Mouse (Mus musculus) liver, embryonic 14.5 days (tissue): ENCODE results near the gene Rho. TPM values are rescaled to one million over a fixed set of nuclear protein-coding genes. Genes with fewer than 3 reads are reported as not detected.

Experiments
- ATAC-seq: fragments of 200-750 bp; cut with Nextera tagmentation; 2 replicates; pipeline ENCODE4 v1.8.0; 2017; ENCODE audit warnings: moderate number of reproducible peaks, mild to moderate bottlenecking, moderate library complexity; ENCODE audit not compliant: insufficient read depth
- DNase-seq, 3 experiments: peaks; one replicate each; pipeline ENCODE4 v3.0.0-alpha.2; 2012 to 2013; ENCODE audit warnings: low read depth in 3 of 3, low spot score in 3 of 3
- H3K27ac ChIP-seq: fragments of 300-500 bp; sonication (generic); 2 replicates; pipeline ENCODE4 v1.5.1; 2014; ENCODE audit warnings: moderate library complexity, mild to moderate bottlenecking, control low read depth, inconsistent platforms
- H3K27me3 ChIP-seq: fragments of 300-500 bp; sonication (generic); 2 replicates; pipeline ENCODE4 v1.6.1; 2014; ENCODE audit warnings: mild to moderate bottlenecking, low read length, moderate library complexity; ENCODE audit not compliant: control insufficient read depth, insufficient read depth
- H3K36me3 ChIP-seq: fragments of 300-500 bp; sonication (generic); replicated peaks from 2 replicates; pipeline ENCODE4 v1.6.1; 2014; ENCODE audit warnings: low read depth; ENCODE audit not compliant: control insufficient read depth, insufficient read depth
- H3K4me1 ChIP-seq, 2 experiments: fragments of 200-500 bp in 1 of 2; fragments of 300-500 bp in 1 of 2; sonication (generic) in 1 of 2; replicated peaks; 2 replicates each; pipeline ENCODE4 v1.6.1; 2012 to 2014; ENCODE audit warnings: antibody characterized with exemption in 1 of 2, inconsistent platforms in 1 of 2, low read length in 1 of 2; ENCODE audit not compliant: control insufficient read depth in 2 of 2, insufficient read depth in 2 of 2
- H3K4me2 ChIP-seq: fragments of 300-500 bp; sonication (generic); 2 replicates; pipeline ENCODE4 v1.6.1; 2014; ENCODE audit warnings: low read depth, mild to moderate bottlenecking, control low read depth, moderate library complexity
- H3K4me3 ChIP-seq, 2 experiments: fragments of 200-500 bp in 1 of 2; fragments of 300-500 bp in 1 of 2; sonication (generic) in 1 of 2; 2 replicates each; pipeline ENCODE4 v1.5.1; 2012 to 2014; ENCODE audit warnings: low read depth in 2 of 2, low read length in 2 of 2, mild to moderate bottlenecking in 2 of 2, control low read depth in 1 of 2, inconsistent platforms in 1 of 2, moderate library complexity in 1 of 2; ENCODE audit not compliant: insufficient read depth in 1 of 2
- H3K9ac ChIP-seq: fragments of 300-500 bp; sonication (generic); replicated peaks from 2 replicates; pipeline ENCODE4 v1.6.1; 2014; ENCODE audit warnings: mild to moderate bottlenecking, control low read depth, moderate library complexity
- H3K9me3 ChIP-seq: fragments of 300-500 bp; sonication (generic); 2 replicates; pipeline ENCODE4 v1.6.1; 2016; ENCODE audit warnings: low read length, mixed read lengths; ENCODE audit not compliant: control insufficient read depth
- CTCF ChIP-seq: IDR thresholded peaks from 2 replicates; pipeline ENCODE4 v1.5.1; 2016; ENCODE audit warnings: antibody characterized with exemption, low read depth, control low read depth
- EP300 ChIP-seq: IDR thresholded peaks from 2 replicates; pipeline ENCODE4 v1.6.1; 2016; ENCODE audit warnings: antibody characterized with exemption, low read depth
- WGBS: fragments of 180-500 bp; shearing (Covaris S2); extraction: QIAGEN DNeasy Blood & Tissue Kit; methylation state at CpG from one replicate; pipeline ENCODE4 v1.1.7; 2014; ENCODE audit not compliant: insufficient replicate concordance; 5-methylcytosine and 5-hydroxymethylcytosine counted together
- polyA plus RNA-seq, 2 experiments: library from polyadenylated mRNA; depleted of rRNA in 1 of 2; stranded (reverse) in 1 of 2; unstranded in 1 of 2; fragments of >200 nt; fragmentation: Nextera tagmentation in 1 of 2; extraction: Ambion mirVana in 1 of 2; gene quantifications; 2 replicates each; pipeline versions ENCODE4 v1.2.1 to v1.2.3; 2012 to 2014

Gene Rho
- polyA plus RNA-seq, 2 experiments, result 0.03 TPM; not detected in 1

DNA sequence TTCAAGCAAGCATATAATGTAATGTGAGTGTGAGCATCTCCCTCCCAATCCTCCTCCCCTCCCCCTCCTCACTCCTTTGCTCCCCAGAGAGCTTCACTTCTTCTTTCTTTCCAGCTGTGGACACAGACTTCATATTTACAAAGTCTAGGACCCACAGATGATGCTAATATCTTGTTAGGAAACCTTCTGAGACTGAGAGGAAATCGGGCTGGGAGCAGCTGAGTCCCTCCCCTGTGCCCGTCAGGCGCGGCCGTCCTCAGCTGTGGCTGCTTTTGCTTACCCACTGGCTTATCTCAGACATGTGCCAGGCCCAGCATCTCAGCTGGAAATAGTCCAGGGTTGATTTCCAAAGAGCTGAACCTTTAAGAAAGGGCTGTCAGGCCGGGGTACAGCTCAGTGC, 14.8 kb downstream of the Rho start:
- Histone ChIP-seq H3K27ac (no peak overlapping the region), H3K9me3 (no peaks in the 10 kb centered on the region), H3K36me3 (no peaks in the 10 kb centered on the region), H3K4me1 (peaks cover 0 to 4% of the 10 kb centered on the region in 2 experiments; a peak in 2 of 4 replicates), H3K4me2 (no peak overlapping the region), H3K4me3 (no peak overlapping the region), H3K9ac (no peak overlapping the region), H3K27me3 (no peaks in the 10 kb centered on the region)
- 30% methylated on average over 6 of the region's 6 CpGs for WGBS
- no peak for ATAC-seq
- no peak for DNase-seq
- TF ChIP-seq EP300, result no peak
- no peak for TF ChIP-seq CTCF

DNA sequence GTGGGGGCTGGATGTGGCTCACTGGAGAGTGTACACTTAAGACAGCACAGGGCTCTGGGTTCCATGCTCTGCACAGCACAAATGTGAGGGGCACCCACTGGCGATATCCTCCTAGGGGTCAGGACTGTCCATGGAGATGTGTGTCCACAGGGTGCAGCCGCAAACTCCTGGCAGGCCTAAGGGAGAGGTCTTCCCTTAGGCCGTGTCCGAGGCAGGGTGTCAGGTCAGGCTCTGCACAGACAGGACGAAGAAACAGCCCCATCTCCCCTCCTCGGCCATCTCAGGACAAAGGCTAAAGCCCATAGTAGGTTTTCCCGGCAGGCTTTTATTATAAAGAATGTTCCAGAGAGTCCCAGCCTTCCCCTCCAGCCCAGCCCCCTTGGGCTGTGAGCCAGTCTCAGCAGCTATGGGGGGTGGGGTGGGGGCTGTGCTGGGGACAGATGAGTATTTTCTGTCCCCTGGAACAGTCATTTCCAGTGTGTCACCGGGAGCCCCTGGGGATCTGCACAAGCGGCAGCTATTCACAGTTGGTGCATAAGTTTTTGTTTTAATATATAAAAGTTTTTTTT, 23.0 kb downstream of the Rho start:
- no peak overlapping the region for H3K9ac ChIP-seq
- H3K27ac ChIP-seq, result no peak overlapping the region
- ATAC-seq (no peak), DNase-seq (no peak)
- 0 out of 4 replicates have a peak, but pooled peaks cover 0 to 4% of the 10 kb centered on the region in 2 experiments for H3K4me1 ChIP-seq
- no peak overlapping the region for H3K4me3 ChIP-seq
- no peaks in the 10 kb centered on the region for H3K9me3 ChIP-seq
- H3K4me2 ChIP-seq, result no peak overlapping the region
- 74% methylated on average over 9 of the region's 9 CpGs for WGBS
- no peaks in the 10 kb centered on the region for H3K27me3 ChIP-seq
- TF ChIP-seq EP300 (no peak), CTCF (no peak)
- no peaks in the 10 kb centered on the region for H3K36me3 ChIP-seq

DNA sequence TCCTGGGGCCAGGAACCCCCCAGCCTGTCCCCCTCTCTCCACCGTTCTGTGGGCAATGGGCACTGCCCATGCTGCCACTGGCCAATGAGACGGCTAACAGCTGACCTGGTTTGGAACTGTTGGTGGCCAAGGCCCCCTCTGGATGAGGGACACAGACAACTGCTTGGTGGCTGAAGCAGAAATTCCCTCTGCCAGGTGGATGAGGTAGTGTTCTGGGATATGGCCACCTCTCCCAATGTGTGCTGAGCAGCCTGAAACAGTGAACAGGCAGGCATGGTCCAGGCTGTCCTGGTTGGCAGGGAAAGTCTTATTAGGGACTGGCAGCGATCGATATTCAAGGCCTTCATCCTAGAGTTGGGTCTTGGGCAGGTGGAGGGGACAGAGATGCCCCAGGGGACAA, 23.6 kb downstream of the Rho start:
- ATAC-seq (no peak), DNase-seq (no peak)
- Histone ChIP-seq H3K9me3 (no peaks in the 10 kb centered on the region), H3K4me1 (0 out of 4 replicates have a peak, but pooled peaks cover 0 to 4% of the 10 kb centered on the region in 2 experiments), H3K4me3 (no peak overlapping the region), H3K36me3 (no peaks in the 10 kb centered on the region), H3K9ac (no peak overlapping the region), H3K27ac (no peak overlapping the region), H3K4me2 (no peak overlapping the region), H3K27me3 (no peaks in the 10 kb centered on the region)
- no peak for TF ChIP-seq EP300
- no peak for TF ChIP-seq CTCF
- 73% methylated on average over 4 of the region's 4 CpGs for WGBS

DNA sequence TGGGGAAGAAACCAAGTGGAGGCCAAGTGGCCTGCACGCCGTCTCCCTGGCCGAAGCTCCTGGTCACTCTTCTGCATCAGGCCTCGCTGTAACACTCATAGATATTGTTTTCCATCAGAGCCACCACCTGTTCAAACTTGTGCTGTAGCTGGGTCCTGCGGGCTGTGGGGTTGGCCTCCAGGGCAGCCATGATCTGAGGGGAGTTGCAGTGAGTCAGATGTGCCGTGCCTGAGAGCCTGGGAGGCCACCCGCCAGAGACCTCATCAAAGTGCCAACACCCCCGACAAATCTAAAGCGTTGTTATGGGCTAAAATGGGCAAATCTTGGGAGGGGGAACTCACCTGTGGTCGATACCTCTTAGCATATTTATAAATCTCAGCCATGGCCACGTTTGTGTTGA, 24.1 kb downstream of the Rho start:
- Histone ChIP-seq H3K9me3 (no peaks in the 10 kb centered on the region), H3K4me2 (no peak overlapping the region), H3K4me1 (0 out of 4 replicates have a peak, but pooled peaks cover 0 to 4% of the 10 kb centered on the region in 2 experiments), H3K27me3 (no peaks in the 10 kb centered on the region), H3K27ac (no peak overlapping the region), H3K4me3 (no peak overlapping the region), H3K36me3 (no peaks in the 10 kb centered on the region), H3K9ac (no peak overlapping the region)
- 66% methylated on average over 11 of the region's 11 CpGs for WGBS
- ATAC-seq, result no peak
- DNase-seq, result no peak
- no peak for TF ChIP-seq CTCF

DNA sequence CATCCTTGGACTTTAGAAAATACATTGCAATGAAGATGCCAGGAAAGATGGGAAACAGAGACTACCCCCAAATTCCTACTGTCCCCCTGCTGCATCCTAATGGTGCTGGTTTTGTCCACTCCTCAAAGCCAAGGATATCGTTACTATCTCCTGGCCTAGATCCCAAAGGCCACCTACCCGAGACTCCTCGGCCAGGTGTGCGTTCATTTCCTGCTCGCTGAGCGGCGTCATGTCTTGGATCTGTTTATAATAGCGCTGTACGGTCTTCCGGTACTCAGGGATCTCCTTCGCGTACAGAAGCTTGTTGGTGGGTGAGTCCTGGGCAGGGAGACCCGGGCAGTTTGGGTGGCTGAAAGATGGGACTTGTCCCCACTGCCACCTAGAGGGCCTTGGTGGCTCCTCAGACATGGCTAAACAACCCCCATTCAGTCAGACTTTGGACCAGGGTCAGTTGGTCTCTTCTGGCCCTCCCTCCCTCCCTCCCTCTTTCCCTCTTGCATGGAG, 24.9 kb downstream of the Rho start:
- Histone ChIP-seq H3K36me3 (no peaks in the 10 kb centered on the region), H3K27me3 (no peaks in the 10 kb centered on the region), H3K9me3 (no peaks in the 10 kb centered on the region), H3K4me3 (no peak overlapping the region), H3K4me1 (0 out of 4 replicates have a peak, but pooled peaks cover 0 to 4% of the 10 kb centered on the region in 2 experiments), H3K27ac (no peak overlapping the region), H3K4me2 (no peak overlapping the region), H3K9ac (no peak overlapping the region)
- whole genome bisulfite sequencing, result 81% methylated on average over 13 of the region's 13 CpGs
- DNase-seq, result no peak
- TF ChIP-seq CTCF (no peak), EP300 (no peak)
- no peak for ATAC-seq
